Mouse (Mus musculus) mesoderm, embryonic 11.5 days (tissue): Measurements from ENCODE around the gene Btf3l4.
A peak's percentile ranks its signal among the peaks of the same experiment; 100 is the strongest.

Source experiments
- DNase-seq: peaks from one replicate; pipeline ENCODE4 v3.0.0-alpha.2; 2012; ENCODE audit warnings: low read depth, low spot score

Gene Btf3l4

GRCm38 (mm10) chr4:108825677-108826076 lies 7.7 kb downstream of the Btf3l4 start:
- no peak for DNase-seq

GRCm38 (mm10) chr4:108811550-108811949 lies 21.9 kb downstream of the Btf3l4 start:
- DNase-seq: no peak

- DNase-seq: no peak
These were observed 22.3 kb downstream of the Btf3l4 start for GRCm38 (mm10) chr4:108811142-108811541.

- DNase-seq: no peak
These were observed 29.9 kb downstream of the Btf3l4 start for GRCm38 (mm10) chr4:108803535-108803934.

- DNase-seq: peak; percentile 54
These were observed 35.2 kb downstream of the Btf3l4 start for GRCm38 (mm10) chr4:108798083-108798830.

GRCm38 (mm10) chr4:108796701-108797100 lies 36.7 kb downstream of the Btf3l4 start:
- no peak for DNase-seq

GRCm38 (mm10) chr4:108793941-108794340 lies 39.5 kb downstream of the Btf3l4 start:
- DNase-seq: no peak

GRCm38 (mm10) chr4:108790507-108790906 lies 42.9 kb downstream of the Btf3l4 start:
- no peak for DNase-seq

- DNase-seq: no peak
These were observed 44.0 kb downstream of the Btf3l4 start for GRCm38 (mm10) chr4:108789258-108789936.

GRCm38 (mm10) chr4:108782421-108783085 lies 50.9 kb downstream of the Btf3l4 start:
- no peak for DNase-seq

GRCm38 (mm10) chr4:108781596-108781995 lies 51.8 kb downstream of the Btf3l4 start:
- DNase-seq: no peak

GRCm38 (mm10) chr4:108780864-108781205 lies 52.6 kb downstream of the Btf3l4 start:
- peak; percentile 85 for DNase-seq

GRCm38 (mm10) chr4:108780057-108780863 lies 53.2 kb downstream of the Btf3l4 start, which contains the start of gene Zfyve9:
Gene Zfyve9, minus strand, starts transcription at chr4:108780798.
- peak; percentile 75 for DNase-seq

- peak; percentile 59 for DNase-seq
These were observed 53.7 kb downstream of the Btf3l4 start for GRCm38 (mm10) chr4:108779763-108780056.

- no peak for DNase-seq
These were observed 64.9 kb downstream of the Btf3l4 start for GRCm38 (mm10) chr4:108768527-108768926.
